Mouse (Mus musculus) myocyte (in vitro differentiated cells): ENCODE measurements around the gene Rassf6.

Source experiments
- CEBPB ChIP-seq: IDR thresholded peaks from 2 replicates; pipeline ENCODE4 v1.6.1; 2011; ENCODE audit warnings: mild to moderate bottlenecking, moderate library complexity; ENCODE audit not compliant: poor library complexity, insufficient read depth, severe bottlenecking
- E2F4 ChIP-seq: IDR thresholded peaks from one replicate; pipeline ENCODE4 v1.6.1; 2011; ENCODE audit warnings: mild to moderate bottlenecking, control low read depth, moderate library complexity; ENCODE audit not compliant: insufficient read depth
- MAX ChIP-seq: IDR thresholded peaks from one replicate; pipeline ENCODE4 v1.6.1; 2011; ENCODE audit warnings: low read depth, mild to moderate bottlenecking, control low read depth
- MYOD1 ChIP-seq, 3 experiments: IDR thresholded peaks; one replicate each; pipeline ENCODE4 v1.6.1; 2011; ENCODE audit warnings: control low read depth in 2 of 3, low read depth in 2 of 3, mild to moderate bottlenecking in 2 of 3, moderate library complexity in 1 of 3; ENCODE audit not compliant: insufficient read length in 2 of 3, control insufficient read depth in 1 of 3
- MYOG ChIP-seq, 3 experiments: IDR thresholded peaks; one replicate each; pipeline ENCODE4 v1.6.1; 2011; ENCODE audit warnings: control low read depth in 2 of 3, low read depth in 2 of 3, mild to moderate bottlenecking in 2 of 3; ENCODE audit not compliant: insufficient read length in 2 of 3, control insufficient read depth in 1 of 3, insufficient read depth in 1 of 3
- POLR2A ChIP-seq: IDR thresholded peaks from one replicate; pipeline ENCODE4 v1.6.1; 2011; ENCODE audit warnings: low read depth, mild to moderate bottlenecking, control low read depth, moderate library complexity; ENCODE audit not compliant: insufficient read length
- POLR2AphosphoS2 ChIP-seq: IDR thresholded peaks from one replicate; pipeline ENCODE4 v1.6.1; 2011; ENCODE audit warnings: low read depth, control low read depth; ENCODE audit not compliant: insufficient read length
- SRF ChIP-seq: IDR thresholded peaks from one replicate; pipeline ENCODE4 v1.6.1; 2011; ENCODE audit warnings: low read depth; ENCODE audit not compliant: control insufficient read depth, insufficient read length
- USF1 ChIP-seq: IDR thresholded peaks from one replicate; pipeline ENCODE4 v1.6.1; 2011; ENCODE audit warnings: low read depth, mild to moderate bottlenecking, control low read depth, moderate library complexity

- TF ChIP-seq POLR2A (no peak), MYOD1 (IDR thresholded peaks at IDR 0.05; ENCODE audit: control insufficient read depth in 1 of 3, insufficient read length in 2 of 3, low read depth in 2 of 3) (no peak), MAX (no peak), E2F4 (no peak), MYOG (IDR thresholded peaks at IDR 0.05; ENCODE audit: control insufficient read depth in 1 of 3, insufficient read depth in 1 of 3, insufficient read length in 2 of 3, low read depth in 2 of 3) (no peak), CEBPB (no peak), USF1 (no peak), SRF (no peak), POLR2AphosphoS2 (no peak)
Observed at GRCm38 (mm10) chr5:90584799-90585198, 55.7 kb downstream of the Rassf6 start.
